Mouse (Mus musculus) lung, adult 2 months (tissue): ENCODE measurements around the gene Heg1. TPM values are rescaled to one million over a fixed set of nuclear protein-coding genes. Genes with fewer than 3 reads are reported as not detected.
A peak's percentile ranks its signal among the peaks of the same experiment; 100 is the strongest.

Experiments
- DNase-seq: peaks from one replicate; pipeline ENCODE4 v3.0.0; 2022
- H3K4me1 ChIP-seq: fragments of 200-500 bp; 2 replicates; pipeline ENCODE4 v1.6.1; 2011; ENCODE audit warnings: low read length; ENCODE audit not compliant: control insufficient read depth, insufficient read depth
- H3K4me3 ChIP-seq: fragments of 200-500 bp; replicated peaks from 2 replicates; pipeline ENCODE3; 2011; ENCODE audit warnings: low read depth, mild to moderate bottlenecking, control low read depth, low read length; ENCODE audit errors: extremely low read depth
- CTCF ChIP-seq: fragments of 200-500 bp; IDR thresholded peaks from 2 replicates; pipeline ENCODE4 v1.5.1; 2011; ENCODE audit warnings: mild to moderate bottlenecking, low read length, control low read depth; ENCODE audit not compliant: insufficient read depth
- POLR2A ChIP-seq: fragments of 200-500 bp; IDR thresholded peaks from 2 replicates; pipeline ENCODE4 v1.6.1; 2011; ENCODE audit warnings: low read depth, mild to moderate bottlenecking, control low read depth, low read length, borderline replicate concordance; ENCODE audit errors: extremely low read depth
- WGBS: fragments of 180-500 bp; shearing (Covaris S2); methylation state at CpG from one replicate; pipeline ENCODE4 v1.1.7; 2018; 5-methylcytosine and 5-hydroxymethylcytosine counted together
- polyA plus RNA-seq: library from polyadenylated mRNA; depleted of rRNA; stranded (reverse); fragments of >200 nt; gene quantifications from 2 replicates; pipeline ENCODE4 v1.2.3, GENCODE M21; 2012; rRNA removed

The Heg1 gene
- polyA plus RNA-seq, 1 experiment = 150 TPM

DNA sequence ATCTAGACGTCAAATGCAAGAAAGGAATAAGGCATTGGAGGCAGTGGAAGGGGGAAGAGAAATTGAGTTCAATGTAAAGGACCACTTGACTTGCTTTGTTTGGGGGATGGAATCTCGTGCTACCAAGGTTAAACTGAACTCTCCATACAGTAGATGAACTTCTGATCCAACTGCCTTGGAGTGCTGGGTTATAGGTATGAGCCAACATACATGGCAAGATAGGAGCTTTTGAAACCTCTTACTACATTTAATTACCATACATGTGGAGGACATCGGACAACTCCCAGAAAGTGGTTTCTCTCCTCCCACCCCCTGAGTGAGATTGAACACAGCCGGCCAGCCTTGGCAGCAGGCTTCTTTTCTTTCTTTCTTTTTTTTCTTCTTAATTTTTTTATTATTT is 110.9 kb downstream of the Heg1 start:
- no peak overlapping the region for H3K4me3 ChIP-seq
- 68% methylated on average over 4 of the region's 4 CpGs for WGBS
- no peak for DNase-seq
- TF ChIP-seq CTCF (no peak), POLR2A (no peak)
- H3K4me1 ChIP-seq = no peaks in the 10 kb centered on the region

DNA sequence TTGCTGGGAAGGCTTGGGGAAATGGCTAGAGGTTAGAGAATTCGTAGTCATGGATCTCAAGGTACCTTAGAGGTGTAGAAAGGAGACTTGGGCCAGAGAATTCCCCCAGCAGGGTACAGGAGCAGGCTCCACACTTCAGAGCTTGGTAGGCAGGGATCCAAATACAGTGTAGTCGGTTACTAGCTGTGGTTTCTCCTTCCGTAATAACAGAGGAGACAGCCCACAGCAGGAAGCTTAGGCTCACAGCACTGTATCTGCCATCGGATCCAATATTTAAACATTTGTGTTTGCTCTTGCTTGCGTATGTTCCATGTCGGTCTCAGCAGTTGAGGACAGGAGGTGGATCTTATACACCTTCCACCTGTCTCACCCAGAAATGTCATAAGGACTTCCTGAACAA is 111.7 kb downstream of the Heg1 start:
- no peak for DNase-seq
- Histone ChIP-seq H3K4me1 (no peaks in the 10 kb centered on the region), H3K4me3 (no peak overlapping the region)
- TF ChIP-seq CTCF (no peak), POLR2A (no peak)
- 63% methylated on average over 6 of the region's 6 CpGs for WGBS

DNA sequence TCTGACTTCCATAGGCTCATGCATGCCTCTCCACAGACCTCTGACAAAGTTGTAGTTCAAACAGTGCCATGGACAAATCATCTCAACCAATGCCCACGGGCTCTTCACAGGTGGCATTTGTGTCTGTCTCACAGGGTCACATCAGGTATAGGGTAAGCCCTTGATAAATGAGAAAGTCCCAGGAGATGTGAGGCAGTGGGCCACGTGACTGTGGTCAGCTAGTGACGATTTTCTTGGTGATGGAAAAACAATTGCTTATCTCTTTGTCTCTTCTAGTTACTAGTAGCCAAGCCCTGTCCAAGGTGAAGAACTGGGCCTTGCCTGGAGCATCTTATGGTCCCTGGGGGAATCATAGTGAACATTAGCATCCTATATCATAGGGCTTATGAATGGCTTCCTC is 112.6 kb downstream of the Heg1 start:
- Histone ChIP-seq H3K4me3 (no peak overlapping the region), H3K4me1 (no peaks in the 10 kb centered on the region)
- TF ChIP-seq CTCF = no peak
- TF ChIP-seq POLR2A = no peak
- WGBS = 79% methylated on average over 3 of the region's 3 CpGs
- no peak for DNase-seq

DNA sequence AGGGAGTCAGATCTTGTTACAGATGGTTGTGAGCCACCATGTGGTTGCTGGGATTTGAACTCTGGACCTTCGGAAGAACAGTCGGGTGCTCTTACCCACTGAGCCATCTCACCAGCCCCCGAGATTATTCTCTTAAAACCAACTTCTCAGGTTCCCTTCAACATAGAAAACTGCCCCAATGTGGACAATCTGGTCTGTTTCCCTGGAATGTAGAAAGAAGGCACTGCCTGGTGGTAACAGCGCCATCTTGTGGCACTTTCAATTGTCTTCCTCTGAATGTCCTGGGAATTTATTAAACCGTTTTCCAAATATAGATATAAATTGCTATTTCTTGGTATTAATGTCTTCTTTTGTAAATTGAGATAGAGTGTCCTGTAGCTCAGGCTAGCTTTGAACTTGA is 113.7 kb downstream of the Heg1 start:
- H3K4me1 ChIP-seq = no peaks in the 10 kb centered on the region
- WGBS = 34% methylated on average over 5 of the region's 5 CpGs
- TF ChIP-seq CTCF (peak; percentile 57), POLR2A (no peak)
- DNase-seq = peak; percentile 46
- H3K4me3 ChIP-seq = no peak overlapping the region

- no peak for DNase-seq
- TF ChIP-seq CTCF (peak; percentile 38; the same call in 1 of the 2 replicates), POLR2A (no peak)
- Histone ChIP-seq H3K4me3 (no peak overlapping the region), H3K4me1 (no peaks in the 10 kb centered on the region)
- 76% methylated on average over 3 of the region's 3 CpGs for whole genome bisulfite sequencing
Observed at GRCm38 (mm10) chr16:33810002-33810401, 125.8 kb downstream of the Heg1 start.

- 83% methylated on average over 7 of the region's 7 CpGs for WGBS
- Histone ChIP-seq H3K4me3 (no peak overlapping the region), H3K4me1 (no peaks in the 10 kb centered on the region)
- no peak for DNase-seq
- TF ChIP-seq CTCF (no peak), POLR2A (no peak)
Observed at GRCm38 (mm10) chr16:33818413-33819165, 134.4 kb downstream of the Heg1 start.

- WGBS = 17% methylated on average over 17 of the region's 17 CpGs
- Histone ChIP-seq H3K4me1 (no peaks in the 10 kb centered on the region), H3K4me3 (no peak overlapping the region)
- TF ChIP-seq CTCF (peak; percentile 64), POLR2A (no peak)
- peak; percentile 84 for DNase-seq
Observed at GRCm38 (mm10) chr16:33820269-33821178, 136.4 kb downstream of the Heg1 start.

Other genes with a start within 250 kb of the Heg1 start
- 0.84 and 0.92 TPM in 2 replicates for gene Slc12a8, start 167.0 kb upstream of the Heg1 start, polyA plus RNA-seq
- 0.25 and 5.1 TPM in 2 replicates for gene Muc13, start 109.7 kb downstream of the Heg1 start, polyA plus RNA-seq
- gene Itgb5, start 145.3 kb downstream of the Heg1 start, polyA plus RNA-seq = 114 and 144 TPM in 2 replicates